Mouse (Mus musculus): ENCODE measurements at regions not wholly inside any gene's neighbourhood (a gene's known extent, or its start where the extent isn't known, plus 50 kb on each side); places are given as distances from the start of the nearest gene placed in this dataset.

GRCm38 (mm10) chr14:38062271-38062670 lies 927.2 kb upstream of the Ghitm start:
- no peak for DNase-seq (ENCODE audit: low read depth, low spot score)

GRCm38 (mm10) chr14:38053770-38054169 lies 918.7 kb upstream of the Ghitm start:
- peak; percentile 8 for DNase-seq (ENCODE audit: low read depth, low spot score)

Measured in ZHBTc4 (cell line).